Mouse (Mus musculus): ENCODE measurements around the gene Aen. TPM values are rescaled to one million over a fixed set of nuclear protein-coding genes. Genes with fewer than 3 reads are reported as not detected.

Aen gene
- polyA plus RNA-seq (2014; fragmentation: Nextera tagmentation; extraction: Ambion mirVana) = 38.9 and 47.5 TPM in 2 replicates

- Histone ChIP-seq H3K9ac (replicated peaks; ENCODE audit: low read depth, low read length) (peak within 1 kb of the TSS; percentile 70), H3K4me2 (ENCODE audit: low read depth, low read length) (peak within 1 kb of the TSS; percentile 80), H3K27ac (ENCODE audit: low read depth, low read length) (no peak within 1 kb of the TSS), H3K36me3 (ENCODE audit: control insufficient read depth, insufficient read depth, low read length) (no peaks in the 10 kb centered on the region), H3K9me3 (ENCODE audit: control insufficient read depth, low read length) (no peaks in the 10 kb centered on the region), H3K4me3 (ENCODE audit: low read depth, low read length) (peak within 1 kb of the TSS; percentile 95), H3K4me1 (ENCODE audit: control insufficient read depth, insufficient read depth, low read length) (peaks cover 5% of the 10 kb centered on the region; the same call in 1 of the 2 replicates), H3K27me3 (ENCODE audit: control insufficient read depth, insufficient read depth, low read length) (no peaks in the 10 kb centered on the region)
- 1% methylated on average over 53 of the region's 53 CpGs for whole genome bisulfite sequencing
- ATAC-seq (ENCODE audit: low read depth) = peak; percentile 99
Measured at GRCm38 (mm10) chr7:78895653-78896333, at the start of gene Aen. Gene Aen, plus strand, starts transcription at chr7:78895854.

DNA sequence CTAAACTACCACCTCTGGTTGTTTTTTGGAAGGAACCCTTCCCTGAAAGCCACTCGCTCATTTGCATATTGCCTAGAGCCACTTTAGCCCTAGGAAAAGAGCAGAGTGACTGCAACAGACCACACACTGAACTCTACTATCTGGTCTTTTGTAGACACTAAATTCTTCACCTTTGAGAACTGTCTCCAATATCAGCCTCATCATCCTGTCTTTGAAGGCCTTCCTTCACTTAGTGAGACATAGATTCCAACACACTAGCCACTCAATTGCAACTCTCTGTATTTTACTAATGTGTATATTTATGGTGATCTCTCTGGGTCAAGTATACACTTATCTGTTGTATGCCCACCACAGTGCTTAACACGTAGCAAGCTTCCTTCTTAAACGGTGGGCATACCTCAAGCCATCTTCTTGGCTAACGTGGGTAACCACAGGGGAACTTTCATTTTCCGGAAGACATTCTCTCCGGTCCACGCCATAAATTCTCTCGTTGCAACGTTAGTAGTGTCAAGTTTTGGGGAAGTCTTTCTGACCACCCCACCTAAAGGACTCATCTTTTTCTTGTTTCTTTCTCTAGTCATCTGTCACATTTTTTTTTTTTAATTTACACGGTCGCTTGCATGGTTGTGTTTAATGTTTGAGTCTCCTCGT is 49.5 kb upstream of the Aen start:
- Histone ChIP-seq H3K36me3 (ENCODE audit: control insufficient read depth, insufficient read depth, low read length) (peaks cover 12% of the 10 kb centered on the region), H3K9ac (replicated peaks; ENCODE audit: low read depth, low read length) (peak overlapping the region; percentile 96), H3K27me3 (ENCODE audit: control insufficient read depth, insufficient read depth, low read length) (no peaks in the 10 kb centered on the region), H3K27ac (ENCODE audit: low read depth, low read length) (peak overlapping the region; percentile 80), H3K4me2 (ENCODE audit: low read depth, low read length) (peak overlapping the region; percentile 86), H3K9me3 (ENCODE audit: control insufficient read depth, low read length) (no peaks in the 10 kb centered on the region), H3K4me3 (ENCODE audit: low read depth, low read length) (peak overlapping the region; percentile 87), H3K4me1 (ENCODE audit: control insufficient read depth, insufficient read depth, low read length) (0 out of 2 replicates have a peak, but pooled peaks cover 3% of the 10 kb centered on the region)
- 32% methylated on average over 12 of the region's 12 CpGs for WGBS
- ATAC-seq (ENCODE audit: low read depth) = no peak

- peak within 1 kb of the TSS; percentile 96 for H3K9ac ChIP-seq (replicated peaks; ENCODE audit: low read depth, low read length)
- peak within 1 kb of the TSS; percentile 80 for H3K27ac ChIP-seq (ENCODE audit: low read depth, low read length)
- ATAC-seq (ENCODE audit: low read depth) = peak; percentile 93
- no peaks in the 10 kb centered on the region for H3K9me3 ChIP-seq (ENCODE audit: control insufficient read depth, low read length)
- H3K4me1 ChIP-seq (ENCODE audit: control insufficient read depth, insufficient read depth, low read length) = 0 out of 2 replicates have a peak, but pooled peaks cover 3% of the 10 kb centered on the region
- H3K4me3 ChIP-seq (ENCODE audit: low read depth, low read length) = peak within 1 kb of the TSS; percentile 87
- H3K27me3 ChIP-seq (ENCODE audit: control insufficient read depth, insufficient read depth, low read length) = no peaks in the 10 kb centered on the region
- H3K36me3 ChIP-seq (ENCODE audit: control insufficient read depth, insufficient read depth, low read length) = peaks cover 12% of the 10 kb centered on the region
- under 1% methylated on average over 51 of the region's 54 CpGs for WGBS
- peak within 1 kb of the TSS; percentile 86 for H3K4me2 ChIP-seq (ENCODE audit: low read depth, low read length)
Measured at GRCm38 (mm10) chr7:78846737-78847434, 48.8 kb upstream of the Aen start, which contains the start of gene Det1. Gene Det1, minus strand, starts transcription at chr7:78847263.

GRCm38 (mm10) chr7:78854051-78854450 is 41.6 kb upstream of the Aen start:
- H3K4me3 ChIP-seq (ENCODE audit: low read depth, low read length) = no peak overlapping the region
- H3K36me3 ChIP-seq (ENCODE audit: control insufficient read depth, insufficient read depth, low read length) = no peaks in the 10 kb centered on the region
- ATAC-seq (ENCODE audit: low read depth) = no peak
- H3K4me2 ChIP-seq (ENCODE audit: low read depth, low read length) = no peak overlapping the region
- 72% methylated on average over 4 of the region's 4 CpGs for WGBS
- H3K27me3 ChIP-seq (ENCODE audit: control insufficient read depth, insufficient read depth, low read length) = no peaks in the 10 kb centered on the region
- no peaks in the 10 kb centered on the region for H3K4me1 ChIP-seq (ENCODE audit: control insufficient read depth, insufficient read depth, low read length)
- H3K27ac ChIP-seq (ENCODE audit: low read depth, low read length) = no peak overlapping the region
- H3K9ac ChIP-seq (replicated peaks; ENCODE audit: low read depth, low read length) = no peak overlapping the region
- no peaks in the 10 kb centered on the region for H3K9me3 ChIP-seq (ENCODE audit: control insufficient read depth, low read length)

DNA sequence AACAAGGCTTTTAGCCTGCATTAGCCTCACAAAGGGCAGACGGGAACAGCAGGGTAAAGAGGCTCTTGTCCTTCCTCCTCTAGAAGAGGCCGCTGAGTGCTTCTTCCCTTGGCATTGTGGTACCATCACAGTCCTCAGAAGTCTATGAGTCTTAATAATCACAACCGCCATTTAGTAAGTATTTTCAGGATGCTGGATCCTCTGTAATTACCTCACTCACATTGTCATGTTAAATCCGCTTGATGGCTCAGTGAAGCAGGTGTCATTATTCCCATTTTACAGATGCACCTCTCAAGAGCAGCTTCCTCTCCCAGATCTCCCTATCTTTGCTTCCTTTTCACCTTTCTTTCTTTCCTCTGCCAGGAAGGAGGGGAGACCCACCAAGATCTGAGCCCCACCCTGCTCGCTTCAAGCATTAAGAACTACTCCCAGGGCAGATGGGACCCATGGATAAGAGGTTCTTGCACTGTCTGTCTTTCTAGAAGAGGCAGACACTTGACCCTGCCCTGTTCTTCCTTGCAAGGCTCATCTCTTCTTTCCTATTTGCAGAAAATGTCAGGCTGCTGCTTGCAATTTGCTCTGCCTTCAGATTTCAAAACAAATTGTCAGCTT is 40.5 kb upstream of the Aen start:
- Histone ChIP-seq H3K36me3 (ENCODE audit: control insufficient read depth, insufficient read depth, low read length) (no peaks in the 10 kb centered on the region), H3K9ac (replicated peaks; ENCODE audit: low read depth, low read length) (no peak overlapping the region), H3K4me2 (ENCODE audit: low read depth, low read length) (no peak overlapping the region), H3K27me3 (ENCODE audit: control insufficient read depth, insufficient read depth, low read length) (no peaks in the 10 kb centered on the region), H3K4me3 (ENCODE audit: low read depth, low read length) (no peak overlapping the region), H3K27ac (ENCODE audit: low read depth, low read length) (no peak overlapping the region), H3K4me1 (ENCODE audit: control insufficient read depth, insufficient read depth, low read length) (no peaks in the 10 kb centered on the region), H3K9me3 (ENCODE audit: control insufficient read depth, low read length) (no peaks in the 10 kb centered on the region)
- ATAC-seq (ENCODE audit: low read depth) = no peak
- 63% methylated on average over 5 of the region's 5 CpGs for WGBS

DNA sequence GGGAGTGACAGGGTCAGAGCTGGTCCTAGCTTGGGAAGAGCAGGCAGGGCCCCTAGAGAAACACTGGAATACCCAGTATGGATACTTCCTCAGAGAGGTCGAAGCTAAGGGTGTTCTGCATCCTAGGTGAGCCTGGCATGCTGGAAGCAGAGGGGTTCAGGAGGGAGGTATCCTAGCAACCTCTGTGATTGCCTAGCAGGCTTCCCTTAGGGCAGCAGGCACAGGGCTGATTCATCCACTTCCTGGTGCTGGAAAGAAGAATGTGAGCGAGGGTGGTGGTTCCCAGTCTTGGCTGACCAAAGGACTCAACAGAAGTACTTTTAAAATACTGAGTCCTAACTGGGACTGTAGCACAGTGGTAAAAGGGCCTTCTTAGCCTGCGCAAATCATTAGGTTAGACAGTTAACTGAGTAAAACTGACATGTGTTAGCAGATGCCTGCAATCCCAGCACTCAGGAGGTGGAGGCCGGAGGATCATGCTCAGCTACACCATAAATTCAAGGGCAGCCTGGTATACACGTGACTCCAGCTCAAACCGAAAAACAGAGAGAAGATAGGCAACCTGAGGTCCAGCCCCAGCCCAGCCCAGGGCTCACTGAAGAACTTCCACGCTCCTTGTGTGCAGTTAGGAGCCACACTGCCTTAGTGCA is 31.7 kb upstream of the Aen start:
- ATAC-seq (ENCODE audit: low read depth) = no peak
- no peak overlapping the region for H3K9ac ChIP-seq (replicated peaks; ENCODE audit: low read depth, low read length)
- H3K9me3 ChIP-seq (ENCODE audit: control insufficient read depth, low read length) = no peaks in the 10 kb centered on the region
- H3K36me3 ChIP-seq (ENCODE audit: control insufficient read depth, insufficient read depth, low read length) = no peaks in the 10 kb centered on the region
- no peak overlapping the region for H3K27ac ChIP-seq (ENCODE audit: low read depth, low read length)
- H3K4me2 ChIP-seq (ENCODE audit: low read depth, low read length) = no peak overlapping the region
- H3K27me3 ChIP-seq (ENCODE audit: control insufficient read depth, insufficient read depth, low read length) = no peaks in the 10 kb centered on the region
- WGBS = 71% methylated on average over 7 of the region's 7 CpGs
- no peaks in the 10 kb centered on the region for H3K4me1 ChIP-seq (ENCODE audit: control insufficient read depth, insufficient read depth, low read length)
- no peak overlapping the region for H3K4me3 ChIP-seq (ENCODE audit: low read depth, low read length)

- H3K4me1 ChIP-seq (ENCODE audit: control insufficient read depth, insufficient read depth, low read length) = no peaks in the 10 kb centered on the region
- 75% methylated on average over 4 of the region's 4 CpGs for WGBS
- no peaks in the 10 kb centered on the region for H3K27me3 ChIP-seq (ENCODE audit: control insufficient read depth, insufficient read depth, low read length)
- no peak for ATAC-seq (ENCODE audit: low read depth)
- H3K4me2 ChIP-seq (ENCODE audit: low read depth, low read length) = no peak overlapping the region
- H3K36me3 ChIP-seq (ENCODE audit: control insufficient read depth, insufficient read depth, low read length) = no peaks in the 10 kb centered on the region
- H3K4me3 ChIP-seq (ENCODE audit: low read depth, low read length) = no peak overlapping the region
- no peak overlapping the region for H3K27ac ChIP-seq (ENCODE audit: low read depth, low read length)
- H3K9ac ChIP-seq (replicated peaks; ENCODE audit: low read depth, low read length) = no peak overlapping the region
- H3K9me3 ChIP-seq (ENCODE audit: control insufficient read depth, low read length) = no peaks in the 10 kb centered on the region
Measured at GRCm38 (mm10) chr7:78864446-78864802, 31.2 kb upstream of the Aen start.

- Histone ChIP-seq H3K9me3 (ENCODE audit: control insufficient read depth, low read length) (no peaks in the 10 kb centered on the region), H3K4me2 (ENCODE audit: low read depth, low read length) (no peak overlapping the region), H3K4me1 (ENCODE audit: control insufficient read depth, insufficient read depth, low read length) (no peaks in the 10 kb centered on the region), H3K27ac (ENCODE audit: low read depth, low read length) (no peak overlapping the region), H3K4me3 (ENCODE audit: low read depth, low read length) (no peak overlapping the region), H3K27me3 (ENCODE audit: control insufficient read depth, insufficient read depth, low read length) (no peaks in the 10 kb centered on the region), H3K36me3 (ENCODE audit: control insufficient read depth, insufficient read depth, low read length) (no peaks in the 10 kb centered on the region), H3K9ac (replicated peaks; ENCODE audit: low read depth, low read length) (no peak overlapping the region)
- ATAC-seq (ENCODE audit: low read depth) = no peak
- WGBS = 63% methylated on average over 12 of the region's 12 CpGs
Measured at GRCm38 (mm10) chr7:78865212-78865949, 30.3 kb upstream of the Aen start.

Data from neural tube, embryonic 14.5 days (tissue).